Comparison of ENCODE assay signal across 16 mouse cellular contexts in the genomic region with DNA sequence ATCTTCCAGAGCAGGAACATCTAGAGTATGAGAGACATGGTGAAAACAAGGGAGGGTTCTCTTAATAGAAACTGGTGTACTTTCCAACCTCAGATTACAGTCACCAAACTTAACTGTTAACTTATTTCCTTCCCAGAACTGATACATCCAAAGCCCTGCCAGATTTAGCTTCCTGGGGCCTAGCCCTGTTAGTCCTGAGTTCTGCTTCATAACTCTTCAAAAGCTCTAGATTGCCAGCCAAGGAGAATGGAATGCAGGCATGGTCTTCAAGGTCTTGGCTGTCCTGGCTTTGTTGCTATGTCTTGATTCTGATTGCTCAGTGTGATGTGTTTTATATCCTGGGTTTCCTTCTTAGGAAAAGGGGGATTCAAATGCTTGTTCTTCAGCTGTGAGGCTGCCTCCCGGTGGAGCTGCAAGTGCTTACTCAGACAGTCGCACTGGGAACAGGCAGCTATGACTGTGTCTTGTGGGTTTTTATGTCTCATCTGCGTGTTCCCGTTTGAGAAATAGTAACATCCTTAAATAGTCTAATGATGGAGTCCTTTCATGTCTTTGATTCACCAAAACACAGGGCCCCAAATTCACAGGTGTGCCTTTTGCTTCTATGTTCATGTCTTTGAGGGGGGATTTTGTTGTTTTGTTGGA. TPM values are rescaled to one million over a fixed set of nuclear protein-coding genes. Genes with fewer than 3 reads are reported as not detected.
DNase-seq lines count a peak whose midpoint lies in the region; ATAC-seq and TF ChIP-seq lines count a peak whose summit lies in the region.
"Had no signal": no experiment of that assay in that cellular context is flagged by ENCODE, and none has a peak within 500 bp of the region (broad histone marks: within the 10 kb centered on the region; RNA-seq: fewer than 3 reads in every experiment).

No protein-coding gene starts in this region.

- peak; percentile 23 to 58 for DNase-seq in adrenal gland, adult (ENCODE audit: inconsistent age in 2 of 2, low spot score in 1 of 2)
- no peak for DNase-seq in adrenal gland, adult 18-20 months (ENCODE audit: low spot score in 2 of 2)
- no peak for DNase-seq in heart, postnatal 0 days (ENCODE audit: low spot score)
- DNase-seq in heart, adult 2 months, result no peak
- DNase-seq in testis, postnatal 10 days (ENCODE audit: low spot score), result no peak
- DNase-seq in telencephalon, adult 2 months (ENCODE audit: low read depth, low spot score), result peak; percentile 18
- DNase-seq: cerebellum, postnatal 25 days; kidney, postnatal 10 days; lung, postnatal 10 days had no signal

- 81% methylated on average over 4 of the region's 4 CpGs for WGBS in heart, postnatal 0 days
- 72% methylated on average over 4 of the region's 4 CpGs for WGBS in heart, adult 2 months

- peaks cover 13% of the 10 kb centered on the region; the same call in 1 of the 2 replicates for H3K4me1 ChIP-seq in heart, postnatal 0 days (ENCODE audit: control insufficient read depth, insufficient read depth)
- H3K4me1 ChIP-seq in heart, adult 2 months (ENCODE audit: control insufficient read depth, insufficient read depth, low read length), result no peaks in the 10 kb centered on the region; the same call in none of the 2 replicates
- H3K4me1 ChIP-seq in testis, adult 2 months (ENCODE audit: control insufficient read depth, insufficient read depth, low read length), result no peaks in the 10 kb centered on the region; the same call in 1 of the 2 replicates

- H3K9ac ChIP-seq in heart, postnatal 0 days (replicated peaks; ENCODE audit: low read depth, low read length), result no peak overlapping the region
- H3K9ac ChIP-seq in heart, adult 2 months (ENCODE audit: low read depth, low read length), result no peak overlapping the region
- H3K9ac ChIP-seq: hindbrain, embryonic 12.5 days; limb, embryonic 13.5 days had no signal

- ATAC-seq in heart, postnatal 0 days (ENCODE audit: insufficient read depth, low read depth), result no peak
- ATAC-seq in CD4-positive, CD25-positive, alpha-beta regulatory T cell, adult 4 months, result no peak
- ATAC-seq: activated CD4-positive, CD25-positive, alpha-beta regulatory T cell, adult 4 months; midbrain, embryonic 16.5 days had no signal

- H3K36me3 ChIP-seq in heart, postnatal 0 days (replicated peaks; ENCODE audit: control insufficient read depth, insufficient read depth, low read length), result no peaks in the 10 kb centered on the region; the same call in 1 of the 2 replicates
- H3K36me3 ChIP-seq in heart, adult 2 months (ENCODE audit: control insufficient read depth, insufficient read depth, low read length), result no peaks in the 10 kb centered on the region
- no peaks in the 10 kb centered on the region for H3K36me3 ChIP-seq in testis, adult 2 months (ENCODE audit: control insufficient read depth, insufficient read depth, low read length)
- H3K36me3 ChIP-seq: hindbrain, embryonic 12.5 days had no signal

- H3K27me3 ChIP-seq in heart, postnatal 0 days (ENCODE audit: control insufficient read depth, insufficient read depth, low read length), result no peaks in the 10 kb centered on the region
- no peaks in the 10 kb centered on the region for H3K27me3 ChIP-seq in heart, adult 2 months (ENCODE audit: control insufficient read depth, insufficient read depth, low read length)
- no peaks in the 10 kb centered on the region for H3K27me3 ChIP-seq in testis, adult 2 months (ENCODE audit: control insufficient read depth, insufficient read depth, low read length)
- H3K27me3 ChIP-seq: hindbrain, embryonic 12.5 days; limb, embryonic 13.5 days; megakaryocyte, embryonic 14.5 days had no signal

- H3K79me2 ChIP-seq in heart, adult 2 months (replicated peaks; ENCODE audit: control insufficient read depth, insufficient read depth, low read length), result no peaks in the 10 kb centered on the region

- intact Hi-C loops in heart, adult 2 months (cut with DNase I), result no loop called here

- TF ChIP-seq POLR2A in heart, adult 2 months (IDR thresholded peaks at IDR 0.05; ENCODE audit: insufficient read depth, low read depth, low read length), result no peak
- no peak for TF ChIP-seq POLR2A in testis, adult 2 months (IDR thresholded peaks at IDR 0.05; ENCODE audit: control insufficient read depth, low read depth, low read length)

- H3K4me2 ChIP-seq in heart, postnatal 0 days (ENCODE audit: low read depth, low read length), result no peak overlapping the region
- H3K4me2 ChIP-seq: hindbrain, embryonic 12.5 days; limb, embryonic 13.5 days had no signal

- 0 out of 2 replicates have a peak overlapping the region, but pooled peaks have one; percentile 22 for H3K27ac ChIP-seq in heart, postnatal 0 days (ENCODE audit: low read depth)
- H3K27ac ChIP-seq in heart, adult 2 months, result no peak overlapping the region
- peak overlapping the region; percentile 0; the same call in 1 of the 2 replicates for H3K27ac ChIP-seq in testis, adult 2 months (ENCODE audit: control insufficient read depth, insufficient read depth, low read depth, low read length)
- H3K27ac ChIP-seq: hindbrain, embryonic 12.5 days; limb, embryonic 13.5 days had no signal

- no peak overlapping the region for H3K4me3 ChIP-seq in heart, postnatal 0 days (ENCODE audit: low read depth, low read length)
- no peak overlapping the region for H3K4me3 ChIP-seq in heart, adult 2 months
- H3K4me3 ChIP-seq in testis, adult 2 months (ENCODE audit: control insufficient read depth, low read depth, low read length), result no peak overlapping the region
- H3K4me3 ChIP-seq: hindbrain, embryonic 12.5 days; limb, embryonic 13.5 days; megakaryocyte, embryonic 14.5 days had no signal

- TF ChIP-seq CTCF in heart, postnatal 0 days (IDR thresholded peaks at IDR 0.05; ENCODE audit: low read depth), result no peak
- no peak for TF ChIP-seq CTCF in heart, adult 2 months (IDR thresholded peaks at IDR 0.05)
- no peak for TF ChIP-seq CTCF in testis, adult 2 months (IDR thresholded peaks at IDR 0.05; ENCODE audit: control insufficient read depth, insufficient read depth, insufficient replicate concordance, low read depth, low read length)

- H3K9me3 ChIP-seq in heart, postnatal 0 days (replicated peaks; ENCODE audit: control insufficient read depth, low read length), result no peaks in the 10 kb centered on the region
- H3K9me3 ChIP-seq: hindbrain, embryonic 12.5 days; limb, embryonic 13.5 days; megakaryocyte, embryonic 14.5 days had no signal

- no peak for TF ChIP-seq EP300 in heart, postnatal 0 days (IDR thresholded peaks at IDR 0.05; ENCODE audit: low read depth)
- TF ChIP-seq EP300 in heart, adult 2 months (IDR thresholded peaks at IDR 0.05; ENCODE audit: insufficient read depth, low read depth, low read length), result no peak

RNA-seq across cellular contexts. Expression of a gene that starts 32.1 kb away (rescaled TPM):
- total RNA-seq in adrenal gland, adult 18-20 months (2021), result 100 to 1,000 TPM in 1 of 2 experiments, 10 to 100 TPM in 1; 88.6 to 117 TPM
- total RNA-seq in heart, postnatal 0 days (2014; rRNA removed; ENCODE audit: low replicate concordance), result 18.1 and 26.4 TPM in 2 replicates
- polyA plus RNA-seq in heart, postnatal 0 days (2015; fragmentation: Nextera tagmentation; extraction: Ambion mirVana), result 83.1 and 84.4 TPM in 2 replicates
- 10 to 100 TPM; 51.8 to 53.5 TPM for total RNA-seq in heart, adult 2 months (2021)
- 13.8 and 28.0 TPM in 2 replicates for polyA plus RNA-seq in heart, adult 2 months (2012; rRNA removed)
- polyA plus RNA-seq in testis, adult 2 months (2012; rRNA removed), result 37.0 and 39.9 TPM in 2 replicates
- 100 to 1,000 TPM in 1 of 2 experiments, 10 to 100 TPM in 1; 83.6 to 124 TPM for polyA plus RNA-seq in CD4-positive, CD25-positive, alpha-beta regulatory T cell, adult 4 months (2017; shearing (Covaris generic))

RNA-seq across cellular contexts. Expression of a gene that starts 47.8 kb away (rescaled TPM):
- 100 to 1,000 TPM in 1 of 2 experiments, 10 to 100 TPM in 1; 92.2 to 113 TPM for total RNA-seq in adrenal gland, adult 18-20 months (2021)
- 23.2 and 66.4 TPM in 2 replicates for total RNA-seq in heart, postnatal 0 days (2014; rRNA removed; ENCODE audit: low replicate concordance)
- polyA plus RNA-seq in heart, postnatal 0 days (2015; fragmentation: Nextera tagmentation; extraction: Ambion mirVana), result 37.4 and 42.1 TPM in 2 replicates
- total RNA-seq in heart, adult 2 months (2021), result 10 to 100 TPM; 32.9 to 38.5 TPM
- 14.2 and 20.7 TPM in 2 replicates for polyA plus RNA-seq in heart, adult 2 months (2012; rRNA removed)
- 3.1 and 4.1 TPM in 2 replicates for polyA plus RNA-seq in testis, adult 2 months (2012; rRNA removed)
- 10 to 100 TPM; 46.8 to 71.6 TPM for polyA plus RNA-seq in CD4-positive, CD25-positive, alpha-beta regulatory T cell, adult 4 months (2017; shearing (Covaris generic))

Comparison
In these comparisons a context has a peak if more than half of its experiments do, and no peak if none do; other contexts are left out.
1. DNase-seq: peak in adrenal gland, adult (2 of 2) and telencephalon, adult 2 months (single experiment); none in adrenal gland, adult 18-20 months (0 of 2), heart, postnatal 0 days (single experiment), heart, adult 2 months (0 of 2) and testis, postnatal 10 days (single experiment).